Mouse (Mus musculus) embryonic facial prominence, embryonic 11.5 days (tissue): ENCODE measurements at regions not wholly inside any gene's neighbourhood (a gene's known extent, or its start where the extent isn't known, plus 50 kb on each side); places are given as distances from the start of the nearest gene placed in this dataset.

ENCODE experiments used
- ATAC-seq: fragments of 200-750 bp; cut with Nextera tagmentation; replicated peaks from 2 replicates; pipeline ENCODE4 v1.8.0; 2017; ENCODE audit warnings: low read depth; ENCODE audit not compliant: insufficient number of reproducible peaks, low FRiP score, low TSS enrichment
- DNase-seq: peaks from one replicate; pipeline ENCODE4 v3.0.0-alpha.2; 2015; ENCODE audit warnings: low spot score
- H3K27ac ChIP-seq: fragments of 300-500 bp; sonication (generic); replicated peaks from 2 replicates; pipeline ENCODE4 v1.5.1; 2014; ENCODE audit warnings: mild to moderate bottlenecking, low read depth, low read length, control low read depth
- H3K27me3 ChIP-seq: fragments of 300-500 bp; sonication (generic); 2 replicates; pipeline ENCODE4 v1.6.1; 2014; ENCODE audit warnings: mild to moderate bottlenecking, low read length, moderate library complexity, mixed read lengths; ENCODE audit not compliant: control insufficient read depth, insufficient read depth
- H3K36me3 ChIP-seq: fragments of 300-500 bp; sonication (generic); replicated peaks from 2 replicates; pipeline ENCODE4 v1.6.1; 2014; ENCODE audit warnings: low read depth, mild to moderate bottlenecking, low read length, moderate library complexity, mixed read lengths; ENCODE audit not compliant: control insufficient read depth, insufficient read depth
- H3K4me1 ChIP-seq: fragments of 300-500 bp; sonication (generic); 2 replicates; pipeline ENCODE4 v1.6.1; 2014; ENCODE audit warnings: low read length, mixed read lengths; ENCODE audit not compliant: control insufficient read depth, insufficient read depth
- H3K4me2 ChIP-seq: fragments of 300-500 bp; sonication (generic); 2 replicates; pipeline ENCODE4 v1.6.1; 2014; ENCODE audit warnings: low read depth, mild to moderate bottlenecking, control low read depth, low read length, moderate library complexity
- H3K4me3 ChIP-seq: fragments of 300-500 bp; sonication (generic); 2 replicates; pipeline ENCODE4 v1.5.1; 2014; ENCODE audit warnings: low read depth, low read length, control low read depth
- H3K9ac ChIP-seq: fragments of 300-500 bp; sonication (generic); replicated peaks from 2 replicates; pipeline ENCODE4 v1.6.1; 2014; ENCODE audit warnings: mild to moderate bottlenecking, control low read depth, low read length
- H3K9me3 ChIP-seq: fragments of 300-500 bp; sonication (generic); replicated peaks from 2 replicates; pipeline ENCODE4 v1.6.1; 2016; ENCODE audit warnings: mild to moderate bottlenecking, low read length, inconsistent platforms, mixed read lengths; ENCODE audit not compliant: control insufficient read depth
- WGBS: fragments of 180-500 bp; shearing (Covaris S2); extraction: QIAGEN DNeasy Blood & Tissue Kit; methylation state at CpG from one replicate; pipeline ENCODE4 v1.1.7; 2014; 5-methylcytosine and 5-hydroxymethylcytosine counted together

DNA sequence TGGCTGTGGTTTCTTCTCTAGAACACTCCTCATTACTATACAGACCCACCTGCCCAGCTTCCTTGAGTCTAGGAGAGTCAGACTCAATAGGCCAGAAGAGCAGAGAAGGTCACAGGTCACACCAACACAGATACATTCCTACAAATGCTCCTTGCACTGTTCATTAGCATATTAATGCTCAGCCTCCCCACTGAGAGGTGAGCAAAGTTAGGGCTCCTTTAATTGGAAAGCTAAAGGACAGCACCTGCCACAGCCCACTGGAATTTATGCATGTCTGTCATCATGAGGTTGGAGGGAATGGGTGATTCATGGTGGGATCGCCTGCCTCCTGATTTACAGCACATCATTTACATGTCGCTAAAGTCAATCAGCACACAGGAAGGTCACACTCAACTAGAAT lies 292.2 kb downstream of the Dhx35 start:
- WGBS, result 69% methylated on average over 2 of the region's 2 CpGs
- Histone ChIP-seq H3K4me1 (no peaks in the 10 kb centered on the region), H3K9ac (no peak overlapping the region), H3K4me3 (no peak overlapping the region), H3K36me3 (no peaks in the 10 kb centered on the region), H3K9me3 (no peaks in the 10 kb centered on the region), H3K27me3 (no peaks in the 10 kb centered on the region), H3K27ac (no peak overlapping the region), H3K4me2 (no peak overlapping the region)
- ATAC-seq (no peak), DNase-seq (no peak)

DNA sequence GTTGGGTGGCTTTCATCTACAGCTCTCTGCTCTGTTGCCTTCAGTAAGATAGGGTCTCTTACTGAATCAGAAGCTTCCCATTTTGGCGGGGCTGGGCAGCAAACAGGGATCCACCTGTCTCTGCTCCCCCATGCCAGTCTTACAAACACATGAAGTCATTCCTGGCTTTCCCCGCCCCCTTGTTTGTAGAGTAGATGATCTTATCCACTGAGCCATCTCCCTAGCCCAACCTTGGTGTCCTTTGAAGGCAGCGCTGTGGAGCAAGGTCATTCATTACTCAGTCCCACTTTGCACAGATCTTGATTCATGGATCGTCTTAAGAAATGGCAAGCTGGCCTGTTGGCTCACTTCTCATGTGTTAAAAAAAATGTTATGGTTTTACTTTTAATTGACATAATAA lies 293.6 kb downstream of the Dhx35 start:
- no peak overlapping the region for H3K4me3 ChIP-seq
- WGBS, result 88% methylated on average over 4 of the region's 4 CpGs
- no peaks in the 10 kb centered on the region for H3K36me3 ChIP-seq
- no peak overlapping the region for H3K9ac ChIP-seq
- H3K27me3 ChIP-seq, result no peaks in the 10 kb centered on the region
- H3K4me1 ChIP-seq, result no peaks in the 10 kb centered on the region
- no peak overlapping the region for H3K27ac ChIP-seq
- no peak overlapping the region for H3K4me2 ChIP-seq
- DNase-seq (no peak), ATAC-seq (no peak)
- no peaks in the 10 kb centered on the region for H3K9me3 ChIP-seq

DNA sequence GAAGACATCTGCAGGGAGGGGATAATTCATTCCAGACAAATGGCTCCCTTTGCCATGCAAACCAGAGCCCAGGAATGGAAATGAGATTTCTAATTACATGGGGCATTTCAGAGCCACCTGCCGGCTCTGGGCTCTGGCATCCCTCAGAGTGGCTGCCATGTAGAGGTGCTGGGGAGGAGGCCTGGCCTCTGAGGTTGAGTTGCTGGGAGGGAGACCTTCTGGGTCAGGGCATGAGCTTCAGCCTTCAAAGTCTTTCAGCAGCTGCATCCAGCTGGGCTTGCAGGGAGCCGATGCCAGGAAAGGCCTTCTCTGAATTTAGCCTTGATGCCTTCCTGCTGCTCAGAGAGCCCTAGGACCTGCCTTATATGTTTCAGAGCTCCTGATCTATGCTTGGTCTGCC lies 302.1 kb downstream of the Dhx35 start:
- no peak overlapping the region for H3K9ac ChIP-seq
- H3K27ac ChIP-seq, result no peak overlapping the region
- H3K4me3 ChIP-seq, result no peak overlapping the region
- DNase-seq (peak; percentile 25), ATAC-seq (no peak)
- no peaks in the 10 kb centered on the region for H3K4me1 ChIP-seq
- H3K4me2 ChIP-seq, result no peak overlapping the region
- no peaks in the 10 kb centered on the region for H3K36me3 ChIP-seq
- H3K27me3 ChIP-seq, result no peaks in the 10 kb centered on the region
- no peaks in the 10 kb centered on the region for H3K9me3 ChIP-seq
- 41% methylated on average over 2 of the region's 2 CpGs for WGBS

DNA sequence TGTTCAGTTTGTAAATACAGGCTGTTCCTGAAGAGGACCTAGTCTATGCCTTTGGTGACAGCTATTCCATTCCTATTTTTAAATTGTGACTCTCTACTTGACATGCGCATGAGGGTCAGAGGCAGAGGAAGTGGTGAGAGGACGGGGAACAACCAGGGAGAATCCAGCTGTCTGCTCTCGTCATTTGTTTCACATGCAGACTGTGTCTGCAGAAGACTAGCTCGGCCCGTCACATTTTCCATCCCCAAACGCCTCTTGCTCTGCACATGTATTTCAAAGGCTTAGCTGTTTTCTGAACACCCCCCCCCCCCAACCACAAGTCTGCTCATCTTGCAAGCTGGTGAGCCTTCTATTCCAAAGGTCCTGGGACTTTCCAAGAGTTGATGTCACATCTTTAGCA lies 339.4 kb downstream of the Dhx35 start:
- H3K27ac ChIP-seq, result no peak overlapping the region
- no peaks in the 10 kb centered on the region for H3K4me1 ChIP-seq
- H3K9me3 ChIP-seq, result no peaks in the 10 kb centered on the region
- no peaks in the 10 kb centered on the region for H3K36me3 ChIP-seq
- DNase-seq (no peak), ATAC-seq (no peak)
- 85% methylated on average over 6 of the region's 6 CpGs for WGBS
- H3K4me2 ChIP-seq, result no peak overlapping the region
- no peaks in the 10 kb centered on the region for H3K27me3 ChIP-seq
- no peak overlapping the region for H3K4me3 ChIP-seq
- no peak overlapping the region for H3K9ac ChIP-seq

DNA sequence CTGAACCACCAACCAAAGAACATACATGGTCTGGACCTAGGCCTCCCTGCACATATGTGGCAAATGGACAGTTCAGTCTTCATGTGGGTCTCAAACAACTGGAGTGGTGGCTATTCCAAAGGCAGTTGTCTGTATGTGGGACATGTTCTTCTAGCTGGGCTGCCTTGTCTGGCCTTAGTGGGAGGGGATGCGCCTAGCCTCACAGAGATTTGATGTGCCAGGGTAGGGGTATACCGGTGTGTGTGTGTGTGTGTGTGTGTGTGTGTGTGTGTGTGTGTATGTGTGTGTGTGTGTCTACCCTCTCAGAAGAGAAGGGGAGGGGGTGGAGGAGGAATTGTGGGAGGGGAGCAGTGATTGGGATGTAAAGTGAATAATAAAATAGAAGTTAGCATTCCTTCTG lies 344.0 kb downstream of the Dhx35 start:
- no peak overlapping the region for H3K4me2 ChIP-seq
- no peak overlapping the region for H3K27ac ChIP-seq
- no peaks in the 10 kb centered on the region for H3K27me3 ChIP-seq
- H3K9ac ChIP-seq, result no peak overlapping the region
- no peak for DNase-seq
- no peaks in the 10 kb centered on the region for H3K36me3 ChIP-seq
- no peak for ATAC-seq
- H3K4me1 ChIP-seq, result no peaks in the 10 kb centered on the region
- H3K4me3 ChIP-seq, result no peak overlapping the region
- no peaks in the 10 kb centered on the region for H3K9me3 ChIP-seq
- WGBS, result 90% methylated on average over 2 of the region's 2 CpGs

DNA sequence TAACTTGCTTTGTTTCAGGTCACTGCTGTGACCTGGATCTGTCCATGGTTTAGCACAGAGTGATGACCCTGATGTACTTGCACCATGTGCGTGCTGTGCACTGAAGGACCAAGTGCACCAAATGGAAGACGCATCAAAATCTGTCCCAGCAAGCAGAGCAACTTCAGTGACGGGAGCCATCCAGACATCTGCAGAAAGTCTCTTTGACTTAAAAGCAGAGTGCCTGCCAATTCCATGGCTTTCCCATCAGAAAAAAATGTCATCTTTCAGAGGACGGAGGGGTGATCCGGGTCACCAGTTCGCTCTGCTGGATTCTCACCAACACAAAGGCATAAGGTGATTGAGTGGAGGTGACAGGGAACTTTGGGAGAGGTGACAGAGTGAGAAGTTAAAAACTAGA lies 351.4 kb downstream of the Dhx35 start:
- Histone ChIP-seq H3K9ac (no peak overlapping the region), H3K36me3 (no peaks in the 10 kb centered on the region), H3K27ac (no peak overlapping the region), H3K4me1 (no peaks in the 10 kb centered on the region), H3K4me2 (no peak overlapping the region), H3K9me3 (no peaks in the 10 kb centered on the region), H3K27me3 (no peaks in the 10 kb centered on the region), H3K4me3 (no peak overlapping the region)
- ATAC-seq, result no peak
- no peak for DNase-seq
- WGBS, result 85% methylated on average over 6 of the region's 6 CpGs

DNA sequence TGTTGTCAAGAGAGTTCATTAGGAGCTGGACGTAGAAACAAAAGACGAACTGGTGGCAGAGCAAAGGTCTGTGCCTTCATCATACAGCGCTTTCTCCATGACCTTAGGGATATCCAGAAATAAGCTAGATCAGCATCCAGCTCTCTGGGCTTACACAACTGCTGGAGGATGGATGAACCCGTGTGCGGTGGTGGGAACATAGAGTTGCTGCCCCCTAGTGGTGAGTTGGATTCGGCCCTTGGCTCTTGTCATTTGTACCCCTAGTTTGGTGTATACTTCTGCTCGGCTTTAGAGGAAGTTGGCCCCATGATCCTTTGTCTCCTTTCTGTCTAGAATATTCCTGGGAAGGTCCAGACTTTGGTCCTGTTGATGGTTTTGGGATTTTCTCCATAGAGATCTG lies 369.4 kb downstream of the Dhx35 start:
- H3K27me3 ChIP-seq, result no peaks in the 10 kb centered on the region
- no peaks in the 10 kb centered on the region for H3K9me3 ChIP-seq
- peak; percentile 73 for DNase-seq
- H3K9ac ChIP-seq, result no peak overlapping the region
- 36% methylated on average over 7 of the region's 7 CpGs for WGBS
- no peak overlapping the region for H3K4me2 ChIP-seq
- no peak for ATAC-seq
- no peak overlapping the region for H3K4me3 ChIP-seq
- H3K27ac ChIP-seq, result no peak overlapping the region
- no peaks in the 10 kb centered on the region for H3K4me1 ChIP-seq
- H3K36me3 ChIP-seq, result no peaks in the 10 kb centered on the region

DNA sequence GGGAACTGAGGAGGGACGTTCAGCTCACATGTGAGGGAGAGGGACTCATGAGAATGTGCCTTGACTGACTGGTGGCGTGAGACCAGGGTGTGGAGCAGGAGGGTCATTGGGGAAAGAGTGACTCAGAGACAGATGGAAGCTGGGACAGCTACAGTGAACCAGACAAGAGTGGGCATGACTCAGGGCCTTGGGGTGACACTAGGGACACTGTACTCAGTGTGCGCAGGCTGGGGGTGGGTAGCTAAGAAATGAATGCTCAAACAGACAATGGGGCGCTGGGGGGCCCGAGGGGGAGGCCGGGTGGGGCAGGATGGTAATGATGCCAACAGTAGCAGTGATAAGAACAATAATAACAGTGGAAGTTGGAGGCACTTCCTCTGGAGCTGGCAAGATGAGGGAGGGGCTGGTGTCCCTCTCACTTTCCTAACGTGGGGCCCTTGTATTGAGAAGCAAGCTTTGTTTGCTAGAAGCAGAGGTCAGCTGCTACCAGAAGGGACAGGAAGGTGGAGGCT lies 374.0 kb downstream of the Dhx35 start:
- Histone ChIP-seq H3K4me2 (no peak overlapping the region), H3K9me3 (no peaks in the 10 kb centered on the region), H3K4me1 (no peaks in the 10 kb centered on the region), H3K4me3 (no peak overlapping the region), H3K36me3 (no peaks in the 10 kb centered on the region), H3K9ac (no peak overlapping the region), H3K27me3 (no peaks in the 10 kb centered on the region), H3K27ac (no peak overlapping the region)
- ATAC-seq (no peak), DNase-seq (no peak)
- WGBS, result 64% methylated on average over 7 of the region's 7 CpGs
